Mouse (Mus musculus): ENCODE data around the gene H2afj. TPM values are rescaled to one million over a fixed set of nuclear protein-coding genes. Genes with fewer than 3 reads are reported as not detected.
"Not testable (repeated sequence)": the region's sequence is repeated elsewhere in the genome, so short reads cannot be mapped to it uniquely, and the experiment has no call there.

Gene H2afj
- polyA plus RNA-seq, 1 experiment from 2014 or later: 125 TPM

DNA sequence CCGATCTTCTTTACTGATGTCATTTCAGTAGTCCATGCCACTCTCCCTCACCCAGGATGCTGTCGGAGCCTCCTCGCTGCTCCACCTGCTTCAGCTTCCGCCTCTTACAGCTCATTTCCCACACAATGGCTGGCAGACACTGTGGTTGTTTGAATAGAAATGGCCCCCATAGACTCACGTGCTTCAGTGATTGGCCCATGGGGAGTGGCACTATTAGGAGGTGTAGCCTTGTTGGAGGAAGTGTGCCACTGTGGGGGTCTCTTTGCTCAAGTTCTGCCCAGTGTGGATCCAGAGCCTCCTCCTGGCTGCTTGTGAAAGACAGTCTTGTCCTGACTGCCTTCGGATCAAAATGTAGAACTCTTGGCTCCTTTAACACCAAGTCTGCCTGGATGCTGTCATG is 12.2 kb upstream of the H2afj start:
- Histone ChIP-seq H3K9ac (no peak overlapping the region), H3K36me3 (no peaks in the 10 kb centered on the region), H3K27me3 (peaks cover 7% of the 10 kb centered on the region; the same call in 1 of the 2 replicates), H3K4me2 (no peak overlapping the region), H3K9me3 (no peaks in the 10 kb centered on the region), H3K27ac (no peak overlapping the region), H3K4me1 (replicated peaks) (peaks cover 5% of the 10 kb centered on the region), H3K4me3 (no peak overlapping the region)
- 50% methylated on average over 6 of the region's 6 CpGs for WGBS
- ATAC-seq (ENCODE audit: low FRiP score): no peak

DNA sequence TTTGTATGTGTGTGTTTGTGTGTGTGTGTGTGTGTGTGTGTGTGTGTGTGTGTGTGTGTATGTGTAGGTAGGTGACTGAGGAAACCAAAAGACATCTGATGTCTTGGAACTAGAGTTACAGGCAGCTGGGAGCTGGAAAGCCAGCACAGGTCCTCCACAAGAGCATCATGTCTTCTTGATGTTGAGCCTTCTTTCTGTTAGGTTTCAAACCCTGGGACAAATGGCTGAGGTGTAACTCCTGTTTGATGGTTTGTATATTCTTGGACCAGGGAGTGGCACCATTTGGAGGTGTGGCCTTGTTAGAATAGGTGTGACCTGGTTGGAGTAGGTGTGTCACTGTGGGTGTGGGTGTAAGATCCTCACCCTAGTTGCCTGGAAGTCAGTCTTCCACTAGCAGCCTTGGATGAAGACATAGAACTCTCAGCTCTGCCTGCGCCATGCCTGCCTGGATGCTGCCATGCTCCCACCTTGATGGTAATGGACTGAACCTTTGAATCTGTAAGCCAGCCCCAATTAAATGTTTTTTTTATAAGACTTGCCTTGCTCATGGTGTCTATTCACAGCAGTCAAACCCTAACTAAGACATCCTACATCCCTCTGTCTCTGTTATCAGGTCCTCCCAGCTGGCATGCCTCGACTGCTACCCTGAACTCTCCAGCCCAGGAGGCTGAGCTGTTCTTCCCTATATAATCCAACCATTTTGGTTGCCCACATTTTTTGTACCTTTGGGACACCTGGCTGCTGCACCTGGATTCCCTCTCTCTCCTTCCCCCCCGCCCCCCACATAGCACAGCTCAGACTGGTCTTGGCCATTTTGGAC is 10.0 kb upstream of the H2afj start:
- H3K4me2 ChIP-seq; H3K27ac ChIP-seq; ATAC-seq (ENCODE audit: low FRiP score); H3K27me3 ChIP-seq; H3K9me3 ChIP-seq; H3K36me3 ChIP-seq; H3K4me3 ChIP-seq; H3K4me1 ChIP-seq (replicated peaks); H3K9ac ChIP-seq: not testable (repeated sequence)
- 93% methylated on average over 3 of the region's 3 CpGs for WGBS

DNA sequence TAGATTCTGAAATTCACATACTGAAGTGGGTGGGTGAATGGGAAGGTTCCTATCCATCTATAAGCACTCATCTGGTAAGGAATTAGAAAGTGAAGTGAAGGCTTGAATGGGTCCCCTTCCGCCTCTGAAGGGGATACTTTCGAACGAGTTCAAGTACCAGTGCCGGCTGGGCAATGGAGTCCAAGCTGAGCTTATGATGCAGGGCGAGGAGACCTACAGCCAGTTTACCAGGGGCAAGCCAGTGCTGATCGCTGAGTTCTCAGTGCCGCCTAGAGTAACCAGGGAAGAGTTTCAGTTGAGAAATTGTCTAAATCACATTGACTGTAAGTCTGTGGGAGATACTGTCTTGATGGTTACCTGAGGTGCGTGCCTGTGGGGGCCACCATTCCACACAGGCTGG is 7.3 kb upstream of the H2afj start:
- H3K27me3 ChIP-seq: no peaks in the 10 kb centered on the region; the same call in 1 of the 2 replicates
- no peak overlapping the region for H3K4me2 ChIP-seq
- H3K9me3 ChIP-seq: no peaks in the 10 kb centered on the region
- no peak overlapping the region for H3K27ac ChIP-seq
- H3K4me1 ChIP-seq (replicated peaks): peaks cover 14% of the 10 kb centered on the region
- H3K9ac ChIP-seq: no peak overlapping the region; the same call in 1 of the 2 replicates
- no peak for ATAC-seq (ENCODE audit: low FRiP score)
- 93% methylated on average over 8 of the region's 8 CpGs for WGBS
- H3K4me3 ChIP-seq: no peak overlapping the region
- H3K36me3 ChIP-seq: no peaks in the 10 kb centered on the region

DNA sequence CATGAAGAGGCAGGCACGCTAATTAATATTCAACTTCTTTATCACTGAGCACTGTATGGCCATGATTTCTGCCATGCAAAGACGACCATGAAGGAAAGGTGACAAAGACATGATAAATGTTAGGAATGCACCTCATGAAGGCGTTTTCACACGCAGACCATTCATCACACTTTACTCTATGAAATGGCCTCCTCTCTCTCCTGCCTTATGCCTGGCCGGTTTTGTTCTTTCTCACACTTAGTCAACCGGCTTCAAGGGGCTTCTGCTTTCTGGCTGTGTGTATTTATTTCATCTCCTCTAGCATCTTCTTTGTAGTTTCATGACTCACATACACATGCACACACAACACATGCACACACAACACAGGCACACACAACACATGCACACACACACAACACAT is 6.8 kb upstream of the H2afj start:
- ATAC-seq (ENCODE audit: low FRiP score): no peak
- no peak overlapping the region for H3K27ac ChIP-seq
- H3K4me2 ChIP-seq: no peak overlapping the region
- 84% methylated on average over 6 of the region's 6 CpGs for WGBS
- H3K9ac ChIP-seq: no peak overlapping the region
- no peaks in the 10 kb centered on the region for H3K36me3 ChIP-seq
- no peaks in the 10 kb centered on the region for H3K9me3 ChIP-seq
- H3K27me3 ChIP-seq: no peaks in the 10 kb centered on the region
- H3K4me1 ChIP-seq (replicated peaks): peaks cover 14% of the 10 kb centered on the region
- no peak overlapping the region for H3K4me3 ChIP-seq

DNA sequence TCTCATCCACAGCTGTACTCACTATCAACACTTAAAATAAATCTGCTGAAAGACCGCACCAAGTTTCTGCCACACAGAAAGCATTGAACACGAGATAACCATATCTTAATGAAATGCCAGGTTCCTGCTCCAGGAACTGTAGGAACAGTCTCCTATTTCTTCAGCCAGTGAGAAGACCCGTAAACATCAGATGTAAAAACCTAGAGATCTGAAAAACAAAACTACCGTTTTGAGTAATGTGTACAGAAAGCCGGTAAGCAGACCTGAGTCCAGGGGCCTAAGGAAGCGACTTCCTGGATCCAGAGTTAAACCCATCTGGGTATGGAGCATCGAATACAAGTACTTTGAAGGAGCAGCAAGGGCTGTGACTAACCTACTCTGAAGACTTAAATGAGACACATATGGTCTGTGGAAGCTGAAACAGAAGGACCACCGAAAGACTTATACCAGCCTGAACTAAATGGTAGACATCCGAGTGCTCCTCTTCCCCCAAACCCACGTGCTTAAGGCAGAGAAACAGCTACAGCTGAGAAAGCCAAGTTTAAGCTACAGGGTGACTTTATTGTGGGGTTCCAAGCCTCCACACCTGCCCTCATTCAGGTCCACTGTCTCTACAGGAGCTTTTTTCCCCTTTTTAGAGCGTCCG is 4.8 kb upstream of the H2afj start:
- Histone ChIP-seq H3K27me3 (no peaks in the 10 kb centered on the region), H3K36me3 (no peaks in the 10 kb centered on the region), H3K4me3 (peak overlapping the region; percentile 72), H3K4me2 (peak overlapping the region; percentile 81), H3K4me1 (replicated peaks) (peaks cover 20% of the 10 kb centered on the region), H3K9ac (peak overlapping the region; percentile 99), H3K9me3 (no peaks in the 10 kb centered on the region), H3K27ac (peak overlapping the region; percentile 100)
- no peak for ATAC-seq (ENCODE audit: low FRiP score)
- 22% methylated on average over 12 of the region's 12 CpGs for whole genome bisulfite sequencing

DNA sequence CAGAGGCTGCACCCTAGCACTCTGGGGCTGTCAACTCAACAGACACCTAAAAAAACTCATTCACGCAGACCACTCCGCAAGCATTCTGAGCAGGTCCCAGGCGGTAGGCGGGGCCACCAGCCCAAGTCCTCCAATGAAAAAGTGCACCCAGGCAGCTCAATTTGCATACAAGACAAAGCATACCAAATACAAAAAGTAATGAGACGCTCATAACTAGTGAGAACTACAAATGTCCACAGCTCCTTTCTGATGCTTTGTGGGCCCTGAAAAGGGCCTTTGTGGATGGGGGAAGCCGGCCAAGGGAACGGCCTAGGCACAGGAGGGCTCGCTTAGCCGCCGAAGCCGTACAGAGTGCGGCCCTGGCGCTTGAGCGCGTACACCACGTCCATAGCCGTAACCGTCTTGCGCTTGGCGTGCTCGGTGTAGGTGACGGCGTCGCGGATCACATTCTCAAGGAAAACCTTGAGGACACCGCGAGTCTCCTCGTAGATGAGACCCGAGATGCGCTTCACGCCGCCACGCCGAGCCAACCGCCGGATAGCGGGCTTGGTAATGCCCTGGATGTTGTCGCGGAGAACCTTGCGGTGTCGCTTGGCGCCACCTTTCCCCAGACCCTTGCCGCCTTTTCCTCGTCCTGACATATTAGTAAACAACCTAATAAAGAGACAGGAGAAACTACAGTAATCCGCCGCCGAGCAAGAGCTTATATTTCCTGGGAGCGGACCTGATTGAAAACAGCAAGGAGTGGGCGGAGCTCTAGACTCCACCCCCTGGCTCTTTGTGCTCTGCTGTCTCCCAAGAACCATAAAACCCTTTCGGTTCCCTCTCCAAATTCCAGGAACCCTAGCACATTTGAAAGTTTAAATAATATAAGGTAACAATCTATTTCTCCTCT is 4.1 kb upstream of the H2afj start, which contains the start of gene Hist4h4:
TSS of gene Hist4h4 (minus strand) at position 677 of the 895 bp plus-strand sequence.
- no peaks in the 10 kb centered on the region for H3K27me3 ChIP-seq
- peak within 1 kb of the TSS; percentile 72 for H3K4me3 ChIP-seq
- no peaks in the 10 kb centered on the region for H3K9me3 ChIP-seq
- no peaks in the 10 kb centered on the region for H3K36me3 ChIP-seq
- H3K4me2 ChIP-seq: peak within 1 kb of the TSS; percentile 81
- peaks cover 24% of the 10 kb centered on the region for H3K4me1 ChIP-seq (replicated peaks)
- WGBS: under 1% methylated on average over 50 of the region's 50 CpGs
- peak; percentile 80 for ATAC-seq (ENCODE audit: low FRiP score)
- peak within 1 kb of the TSS; percentile 99 for H3K9ac ChIP-seq
- peak within 1 kb of the TSS; percentile 100 for H3K27ac ChIP-seq

DNA sequence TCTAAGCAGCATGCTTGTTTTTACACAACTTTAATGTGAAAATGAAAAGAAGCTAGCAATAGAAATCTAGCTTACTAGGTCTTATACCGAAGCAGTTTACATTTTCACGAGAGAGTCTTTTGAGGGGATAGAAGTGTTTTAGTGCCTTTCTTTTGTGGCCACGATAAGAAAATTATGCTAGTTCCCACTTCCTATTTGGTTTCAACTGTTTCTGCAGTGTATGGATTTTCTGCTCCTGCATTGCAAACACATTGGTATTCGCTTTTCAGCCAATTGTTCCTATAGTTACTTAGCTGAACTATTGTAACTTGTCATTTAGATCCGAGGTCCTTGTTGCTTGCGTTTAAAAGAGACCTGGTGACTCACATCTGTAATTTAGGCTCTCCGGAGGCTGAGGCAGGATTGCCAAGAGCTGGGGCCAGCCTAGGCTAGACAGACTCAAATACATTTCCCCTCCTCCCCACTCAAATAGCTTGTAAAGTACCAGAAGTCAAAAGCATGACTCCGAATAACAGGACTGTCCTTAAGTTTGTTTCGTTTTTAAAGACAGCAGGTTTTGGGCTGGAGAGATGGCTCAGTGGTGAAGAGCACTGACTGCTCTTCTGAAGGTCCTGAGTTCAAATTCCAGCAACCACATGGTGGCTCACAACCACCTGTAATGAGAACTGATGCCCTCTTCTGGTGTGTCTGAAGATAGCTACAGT is 3.2 kb upstream of the H2afj start:
- peaks cover 33% of the 10 kb centered on the region for H3K4me1 ChIP-seq (replicated peaks)
- H3K4me3 ChIP-seq: peak overlapping the region; percentile 72
- H3K9ac ChIP-seq: peak overlapping the region; percentile 99
- no peaks in the 10 kb centered on the region for H3K36me3 ChIP-seq
- H3K4me2 ChIP-seq: peak overlapping the region; percentile 81
- WGBS: 36% methylated on average over 9 of the region's 9 CpGs
- no peaks in the 10 kb centered on the region for H3K27me3 ChIP-seq
- no peak for ATAC-seq (ENCODE audit: low FRiP score)
- H3K9me3 ChIP-seq: no peaks in the 10 kb centered on the region
- peak overlapping the region; percentile 100 for H3K27ac ChIP-seq

DNA sequence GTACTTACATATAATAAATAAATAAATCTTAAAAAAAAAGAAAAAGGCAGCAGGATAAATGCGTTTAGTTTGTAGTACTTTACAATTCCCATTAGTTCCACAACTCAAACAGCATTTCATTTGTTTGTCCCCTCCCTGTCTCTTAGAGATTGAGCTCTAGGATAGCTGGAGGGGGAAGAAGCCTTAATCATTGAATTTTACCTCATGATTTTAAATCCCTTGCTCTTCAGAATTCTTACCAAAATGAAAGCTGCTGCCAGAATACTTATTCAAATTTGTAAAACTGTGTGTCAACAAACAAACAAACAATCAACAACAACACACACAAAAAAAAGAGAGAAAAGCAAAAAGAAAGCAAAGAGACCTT is 2.7 kb upstream of the H2afj start:
- no peak for ATAC-seq (ENCODE audit: low FRiP score)
- H3K4me3 ChIP-seq: no peak overlapping the region
- H3K9me3 ChIP-seq: no peaks in the 10 kb centered on the region
- H3K4me2 ChIP-seq: no peak overlapping the region
- H3K4me1 ChIP-seq (replicated peaks): peaks cover 38% of the 10 kb centered on the region
- H3K36me3 ChIP-seq: no peaks in the 10 kb centered on the region
- H3K27me3 ChIP-seq: no peaks in the 10 kb centered on the region
- H3K9ac ChIP-seq: no peak overlapping the region
- no peak overlapping the region for H3K27ac ChIP-seq
- 91% methylated on average over 1 of the region's 1 CpGs for WGBS

DNA sequence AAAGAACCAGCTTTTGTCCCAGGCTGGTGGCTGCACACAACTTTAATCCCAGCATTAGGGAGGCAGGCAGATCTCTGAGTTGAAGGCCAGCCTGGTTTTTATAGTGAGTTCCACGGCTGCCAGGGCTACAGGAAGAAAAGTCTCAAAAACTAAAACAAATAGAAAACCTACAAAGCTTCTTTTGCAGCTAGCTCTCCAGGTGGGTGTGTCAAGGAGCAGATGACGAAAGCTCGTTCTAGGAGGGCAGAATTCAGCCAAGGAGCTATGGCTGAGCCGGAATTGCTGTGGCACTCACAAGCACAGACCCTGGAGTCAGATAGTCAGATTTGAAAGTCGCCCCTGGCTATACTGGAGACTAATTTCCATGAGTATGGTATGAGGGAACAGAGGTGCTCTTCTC is 1.2 kb upstream of the H2afj start:
- Histone ChIP-seq H3K4me3 (no peak overlapping the region), H3K27ac (no peak overlapping the region), H3K36me3 (peaks cover 1% of the 10 kb centered on the region), H3K4me2 (no peak overlapping the region), H3K9ac (no peak overlapping the region), H3K4me1 (replicated peaks) (peaks cover 38% of the 10 kb centered on the region), H3K9me3 (no peaks in the 10 kb centered on the region), H3K27me3 (no peaks in the 10 kb centered on the region)
- WGBS: 75% methylated on average over 5 of the region's 5 CpGs
- ATAC-seq (ENCODE audit: low FRiP score): no peak

DNA sequence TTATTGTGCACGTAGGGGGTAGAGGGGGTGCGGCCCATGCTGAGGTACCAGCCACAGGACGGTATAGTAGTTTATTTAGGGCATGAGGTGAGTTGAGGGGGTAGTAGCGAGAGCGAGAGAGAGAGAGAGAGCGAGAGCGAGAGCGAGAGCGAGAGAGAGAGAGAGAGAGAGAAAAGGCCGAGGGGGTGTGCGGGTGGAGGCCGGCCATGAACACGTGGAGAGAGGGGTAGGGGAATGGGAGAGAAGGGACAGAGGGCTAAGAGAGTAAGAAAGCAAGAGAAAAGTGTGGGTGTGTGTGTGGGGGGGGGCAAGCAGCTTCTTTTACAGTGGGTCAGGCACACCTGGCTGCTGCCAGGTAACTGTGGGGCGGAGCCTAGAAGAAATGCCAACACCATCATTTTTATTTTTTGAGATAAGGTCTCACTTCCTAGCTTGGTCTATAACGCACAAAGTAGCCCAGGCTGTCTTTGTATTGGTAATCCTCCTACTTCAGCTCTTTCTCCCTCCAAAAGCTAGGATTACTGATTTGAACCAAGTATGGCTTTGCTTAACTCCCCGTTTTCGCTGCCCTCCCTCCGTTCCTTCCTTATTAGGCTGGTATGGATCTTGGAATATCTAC is 540 bp upstream of the H2afj start:
- no peaks in the 10 kb centered on the region for H3K27me3 ChIP-seq

DNA sequence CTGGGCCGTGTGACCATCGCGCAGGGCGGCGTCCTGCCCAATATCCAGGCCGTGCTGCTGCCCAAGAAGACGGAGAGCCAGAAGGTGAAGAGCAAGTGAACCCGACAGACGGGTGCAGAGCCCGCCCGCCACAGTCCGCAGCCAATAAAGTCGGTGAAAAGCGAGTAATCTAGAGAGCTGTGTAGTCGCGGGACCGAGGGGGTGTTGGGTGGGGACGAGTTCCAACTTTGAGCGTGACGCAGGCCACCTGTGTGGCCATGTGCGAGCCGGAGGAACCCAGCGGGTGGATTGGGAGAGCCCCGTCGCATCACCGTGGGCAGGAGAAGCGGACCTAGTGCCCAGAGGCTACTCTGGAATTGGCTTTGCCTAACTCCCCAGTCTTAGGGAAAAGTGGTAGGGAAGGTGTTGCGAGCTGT is 595 bp downstream of the H2afj start:
- ATAC-seq (ENCODE audit: low FRiP score): no peak; the same call in none of the 2 replicates
- Histone ChIP-seq H3K27ac (peak overlapping the region; percentile 58; the same call in 1 of the 2 replicates), H3K4me2 (peak overlapping the region; percentile 99)

More for the DNA sequence above, 540 bp upstream of the H2afj start:
- Histone ChIP-seq H3K4me1 (replicated peaks) (peaks cover 38% of the 10 kb centered on the region), H3K4me2 (peak overlapping the region; percentile 99), H3K4me3 (peak overlapping the region; percentile 78), H3K36me3 (peaks cover 8% of the 10 kb centered on the region), H3K27ac (peak overlapping the region; percentile 74), H3K9ac (peak overlapping the region; percentile 57), H3K9me3 (no peaks in the 10 kb centered on the region)
- 37% methylated on average over 18 of the region's 18 CpGs for WGBS
- peak; percentile 6 for ATAC-seq (ENCODE audit: low FRiP score)

More for the DNA sequence above, 595 bp downstream of the H2afj start:
- Histone ChIP-seq H3K4me1 (replicated peaks) (peaks cover 29% of the 10 kb centered on the region), H3K9me3 (no peaks in the 10 kb centered on the region), H3K36me3 (peaks cover 18% of the 10 kb centered on the region), H3K9ac (peak overlapping the region; percentile 84), H3K4me3 (peak overlapping the region; percentile 78), H3K27me3 (no peaks in the 10 kb centered on the region)
- WGBS: under 1% methylated on average over 28 of the region's 28 CpGs

Data from hindbrain, embryonic 13.5 days (tissue).